Mouse (Mus musculus) testis, adult 10 weeks (tissue): ENCODE results near the gene H2al1c. TPM values are rescaled to one million over a fixed set of nuclear protein-coding genes. Genes with fewer than 3 reads are reported as not detected.

Experiments
- polyA plus RNA-seq: library from polyadenylated mRNA; stranded (reverse); fragments of 350-450 nt; fragmentation: Illumina TruSeq; extraction: RNeasy Lipid Tissue Mini Kit (QIAGEN cat#74804); gene quantifications from one replicate; pipeline ENCODE4 v1.2.3, GENCODE M21; 2014; ENCODE audit warnings: low read depth, low replicate concordance

The H2al1c gene
- not detected for polyA plus RNA-seq

DNA sequence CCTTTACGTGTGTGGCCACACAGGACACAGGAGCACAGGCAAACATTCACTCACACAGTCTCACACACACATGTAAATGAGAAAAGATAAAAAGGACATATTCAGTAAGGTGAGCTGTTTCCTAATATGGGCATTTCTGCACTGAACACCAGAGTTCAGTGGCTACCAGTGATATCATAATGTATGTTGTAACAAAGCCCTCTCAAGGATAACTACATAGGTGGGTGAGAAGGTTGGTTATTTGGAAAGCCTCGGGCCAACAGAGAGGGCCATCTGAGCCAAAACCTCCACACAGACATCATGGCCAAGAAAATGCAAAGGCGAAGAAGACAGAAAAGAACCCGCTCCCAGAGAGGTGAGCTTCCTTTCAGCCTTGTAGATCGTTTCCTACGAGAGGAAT is at the start of gene H2al1c:
H2al1c (plus strand) TSS at position 301 of the 400 bp plus-strand sequence.

DNA sequence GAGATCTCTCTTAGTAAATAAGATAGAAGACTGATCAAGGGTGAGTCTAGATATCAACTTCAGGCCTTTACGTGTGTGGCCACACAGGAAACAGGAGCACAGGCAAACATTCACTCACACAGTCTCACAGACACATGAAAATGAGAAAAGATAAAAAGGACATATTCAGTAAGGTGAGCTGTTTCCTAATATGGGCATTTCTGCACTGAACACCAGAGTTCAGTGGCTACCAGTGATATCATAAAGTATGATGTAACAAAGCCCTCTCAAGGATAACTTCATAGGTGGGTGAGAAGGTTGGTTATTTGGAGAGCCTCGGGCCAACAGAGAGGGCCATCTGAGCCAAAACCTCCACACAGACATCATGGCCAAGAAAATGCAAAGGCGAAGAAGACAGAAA is 6.5 kb upstream of the H2al1c start, which contains the start of gene H2al1a:
H2al1a (plus strand) TSS at position 301 of the 400 bp plus-strand sequence.

DNA sequence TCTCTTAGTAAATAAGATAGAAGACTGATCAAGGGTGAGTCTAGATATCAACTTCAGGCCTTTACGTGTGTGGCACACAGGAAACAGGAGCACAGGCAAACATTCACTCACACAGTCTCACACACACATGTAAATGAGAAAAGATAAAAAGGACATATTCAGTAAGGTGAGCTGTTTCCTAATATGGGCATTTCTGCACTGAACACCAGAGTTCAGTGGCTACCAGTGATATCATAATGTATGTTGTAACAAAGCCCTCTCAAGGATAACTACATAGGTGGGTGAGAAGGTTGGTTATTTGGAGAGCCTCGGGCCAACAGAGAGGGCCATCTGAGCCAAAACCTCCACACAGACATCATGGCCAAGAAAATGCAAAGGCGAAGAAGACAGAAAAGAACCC is 3.3 kb upstream of the H2al1c start, which contains the start of gene H2al1b:
H2al1b (plus strand) TSS at position 301 of the 400 bp plus-strand sequence.

DNA sequence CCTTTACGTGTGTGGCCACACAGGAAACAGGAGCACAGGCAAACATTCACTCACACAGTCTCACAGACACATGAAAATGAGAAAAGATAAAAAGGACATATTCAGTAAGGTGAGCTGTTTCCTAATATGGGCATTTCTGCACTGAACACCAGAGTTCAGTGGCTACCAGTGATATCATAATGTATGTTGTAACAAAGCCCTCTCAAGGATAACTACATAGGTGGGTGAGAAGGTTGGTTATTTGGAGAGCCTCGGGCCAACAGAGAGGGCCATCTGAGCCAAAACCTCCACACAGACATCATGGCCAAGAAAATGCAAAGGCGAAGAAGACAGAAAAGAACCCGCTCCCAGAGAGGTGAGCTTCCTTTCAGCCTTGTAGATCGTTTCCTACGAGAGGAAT is 3.1 kb downstream of the H2al1c start, which contains the start of gene H2al1d:
H2al1d (plus strand) TSS at position 301 of the 400 bp plus-strand sequence.

DNA sequence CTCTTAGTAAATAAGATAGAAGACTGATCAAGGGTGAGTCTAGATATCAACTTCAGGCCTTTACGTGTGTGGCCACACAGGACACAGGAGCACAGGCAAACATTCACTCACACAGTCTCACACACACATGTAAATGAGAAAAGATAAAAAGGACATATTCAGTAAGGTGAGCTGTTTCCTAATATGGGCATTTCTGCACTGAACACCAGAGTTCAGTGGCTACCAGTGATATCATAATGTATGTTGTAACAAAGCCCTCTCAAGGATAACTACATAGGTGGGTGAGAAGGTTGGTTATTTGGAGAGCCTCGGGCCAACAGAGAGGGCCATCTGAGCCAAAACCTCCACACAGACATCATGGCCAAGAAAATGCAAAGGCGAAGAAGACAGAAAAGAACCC is 6.2 kb downstream of the H2al1c start, which contains the start of gene H2al1e:
H2al1e (plus strand) TSS at position 301 of the 400 bp plus-strand sequence.

DNA sequence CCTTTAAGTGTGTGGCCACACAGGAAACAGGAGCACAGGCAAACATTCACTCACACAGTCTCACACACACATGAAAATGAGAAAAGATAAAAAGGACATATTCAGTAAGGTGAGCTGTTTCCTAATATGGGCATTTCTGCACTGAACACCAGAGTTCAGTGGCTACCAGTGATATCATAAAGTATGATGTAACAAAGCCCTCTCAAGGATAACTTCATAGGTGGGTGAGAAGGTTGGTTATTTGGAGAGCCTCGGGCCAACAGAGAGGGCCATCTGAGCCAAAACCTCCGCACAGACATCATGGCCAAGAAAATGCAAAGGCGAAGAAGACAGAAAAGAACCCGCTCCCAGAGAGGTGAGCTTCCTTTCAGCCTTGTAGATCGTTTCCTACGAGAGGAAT is 9.4 kb downstream of the H2al1c start, which contains the start of gene H2al1f:
H2al1f (plus strand) TSS at position 301 of the 400 bp plus-strand sequence.

DNA sequence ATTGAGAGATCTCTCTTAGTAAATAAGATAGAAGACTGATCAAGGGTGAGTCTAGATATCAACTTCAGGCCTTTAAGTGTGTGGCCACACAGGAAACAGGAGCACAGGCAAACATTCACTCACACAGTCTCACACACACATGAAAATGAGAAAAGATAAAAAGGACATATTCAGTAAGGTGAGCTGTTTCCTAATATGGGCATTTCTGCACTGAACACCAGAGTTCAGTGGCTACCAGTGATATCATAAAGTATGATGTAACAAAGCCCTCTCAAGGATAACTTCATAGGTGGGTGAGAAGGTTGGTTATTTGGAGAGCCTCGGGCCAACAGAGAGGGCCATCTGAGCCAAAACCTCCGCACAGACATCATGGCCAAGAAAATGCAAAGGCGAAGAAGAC is 12.5 kb downstream of the H2al1c start, which contains the start of gene H2al1g:
H2al1g (plus strand) TSS at position 301 of the 400 bp plus-strand sequence.

DNA sequence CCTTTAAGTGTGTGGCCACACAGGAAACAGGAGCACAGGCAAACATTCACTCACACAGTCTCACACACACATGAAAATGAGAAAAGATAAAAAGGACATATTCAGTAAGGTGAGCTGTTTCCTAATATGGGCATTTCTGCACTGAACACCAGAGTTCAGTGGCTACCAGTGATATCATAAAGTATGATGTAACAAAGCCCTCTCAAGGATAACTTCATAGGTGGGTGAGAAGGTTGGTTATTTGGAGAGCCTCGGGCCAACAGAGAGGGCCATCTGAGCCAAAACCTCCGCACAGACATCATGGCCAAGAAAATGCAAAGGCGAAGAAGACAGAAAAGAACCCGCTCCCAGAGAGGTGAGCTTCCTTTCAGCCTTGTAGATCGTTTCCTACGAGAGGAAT is 15.7 kb downstream of the H2al1c start, which contains the start of gene H2al1h:
H2al1h (plus strand) TSS at position 301 of the 400 bp plus-strand sequence.

DNA sequence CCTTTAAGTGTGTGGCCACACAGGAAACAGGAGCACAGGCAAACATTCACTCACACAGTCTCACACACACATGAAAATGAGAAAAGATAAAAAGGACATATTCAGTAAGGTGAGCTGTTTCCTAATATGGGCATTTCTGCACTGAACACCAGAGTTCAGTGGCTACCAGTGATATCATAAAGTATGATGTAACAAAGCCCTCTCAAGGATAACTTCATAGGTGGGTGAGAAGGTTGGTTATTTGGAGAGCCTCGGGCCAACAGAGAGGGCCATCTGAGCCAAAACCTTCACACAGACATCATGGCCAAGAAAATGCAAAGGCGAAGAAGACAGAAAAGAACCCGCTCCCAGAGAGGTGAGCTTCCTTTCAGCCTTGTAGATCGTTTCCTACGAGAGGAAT is 18.9 kb downstream of the H2al1c start, which contains the start of gene H2al1i:
H2al1i (plus strand) TSS at position 301 of the 400 bp plus-strand sequence.

DNA sequence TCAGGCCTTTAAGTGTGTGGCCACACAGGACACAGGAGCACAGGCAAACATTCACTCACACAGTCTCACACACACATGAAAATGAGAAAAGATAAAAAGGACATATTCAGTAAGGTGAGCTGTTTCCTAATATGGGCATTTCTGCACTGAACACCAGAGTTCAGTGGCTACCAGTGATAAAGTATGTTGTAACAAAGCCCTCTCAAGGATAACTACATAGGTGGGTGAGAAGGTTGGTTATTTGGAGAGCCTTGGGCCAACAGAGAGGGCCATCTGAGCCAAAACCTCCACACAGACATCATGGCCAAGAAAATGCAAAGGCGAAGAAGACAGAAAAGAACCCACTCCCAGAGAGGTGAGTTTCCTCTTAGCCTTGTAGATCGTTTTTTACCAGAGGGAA is 22.1 kb downstream of the H2al1c start, which contains the start of gene H2al1j:
H2al1j (plus strand) TSS at position 301 of the 400 bp plus-strand sequence.

Other genes with a start within 250 kb of the H2al1c start
- gene H2al1a, start 6.4 kb upstream of the H2al1c start, polyA plus RNA-seq: 3.5 TPM
- gene H2al1b, start 3.2 kb upstream of the H2al1c start, polyA plus RNA-seq: 13.1 TPM
- not detected for gene H2al1d, start 3.2 kb downstream of the H2al1c start, polyA plus RNA-seq
- gene H2al1e, start 6.3 kb downstream of the H2al1c start, polyA plus RNA-seq: not detected
- not detected for gene H2al1f, start 9.5 kb downstream of the H2al1c start, polyA plus RNA-seq
- 5.6 TPM for gene H2al1g, start 12.6 kb downstream of the H2al1c start, polyA plus RNA-seq
- not detected for gene H2al1h, start 15.8 kb downstream of the H2al1c start, polyA plus RNA-seq
- not detected for gene H2al1i, start 19.0 kb downstream of the H2al1c start, polyA plus RNA-seq
- not detected for gene H2al1j, start 22.2 kb downstream of the H2al1c start, polyA plus RNA-seq